Mouse (Mus musculus): ENCODE data around the gene Xrra1. TPM values are rescaled to one million over a fixed set of nuclear protein-coding genes. Genes with fewer than 3 reads are reported as not detected.

Xrra1 gene
- polyA plus RNA-seq, 1 experiment from 2014 or later = 0.23 TPM

GRCm38 (mm10) chr7:99824649-99825483, 34.0 kb upstream of the Xrra1 start:
- no peaks in the 10 kb centered on the region; the same call in 1 of the 2 replicates for H3K27me3 ChIP-seq (ENCODE audit: control insufficient read depth, insufficient read depth, low read length)
- H3K36me3 ChIP-seq (ENCODE audit: control insufficient read depth, insufficient read depth, low read length) = no peaks in the 10 kb centered on the region
- peak overlapping the region; percentile 53 for H3K4me2 ChIP-seq
- H3K4me1 ChIP-seq (ENCODE audit: control insufficient read depth, insufficient read depth, low read length) = peaks cover 28% of the 10 kb centered on the region
- peak; percentile 55; the same call in 1 of the 2 replicates for ATAC-seq (replicated peaks; ENCODE audit: insufficient number of reproducible peaks, low FRiP score, low TSS enrichment)
- 23% methylated on average over 16 of the region's 16 CpGs for WGBS (ENCODE audit: insufficient replicate concordance)
- peak overlapping the region; percentile 52 for H3K9ac ChIP-seq (ENCODE audit: low read depth, low read length)
- H3K9me3 ChIP-seq (replicated peaks; ENCODE audit: control insufficient read depth, low read length) = no peaks in the 10 kb centered on the region
- H3K4me3 ChIP-seq (ENCODE audit: low read depth, low read length) = no peak overlapping the region
- H3K27ac ChIP-seq (ENCODE audit: low read depth, low read length) = peak overlapping the region; percentile 54

DNA sequence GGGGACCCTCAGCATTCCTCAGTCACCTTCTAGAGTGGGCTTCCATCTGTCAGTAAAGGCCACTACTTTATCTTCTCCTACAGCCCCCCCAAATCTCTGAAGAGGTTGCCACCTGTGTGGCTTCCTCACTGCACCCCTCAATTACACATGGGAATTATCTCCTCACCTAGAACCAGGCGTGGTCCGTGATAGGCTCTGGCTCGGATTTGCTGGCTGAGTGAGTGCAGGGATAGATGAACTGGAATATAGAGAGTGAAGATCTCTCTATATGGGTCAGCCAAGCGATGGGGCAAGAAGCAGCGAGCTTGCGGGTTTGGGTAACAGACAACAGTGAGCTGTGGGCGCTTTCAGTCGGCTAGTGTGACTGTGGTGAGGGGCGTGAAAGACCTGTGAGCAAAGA, 33.4 kb upstream of the Xrra1 start:
- Histone ChIP-seq H3K27me3 (ENCODE audit: control insufficient read depth, insufficient read depth, low read length) (no peaks in the 10 kb centered on the region; the same call in 1 of the 2 replicates), H3K4me2 (peak overlapping the region; percentile 53), H3K4me1 (ENCODE audit: control insufficient read depth, insufficient read depth, low read length) (peaks cover 28% of the 10 kb centered on the region), H3K9ac (ENCODE audit: low read depth, low read length) (peak overlapping the region; percentile 52), H3K9me3 (replicated peaks; ENCODE audit: control insufficient read depth, low read length) (no peaks in the 10 kb centered on the region), H3K36me3 (ENCODE audit: control insufficient read depth, insufficient read depth, low read length) (no peaks in the 10 kb centered on the region), H3K4me3 (ENCODE audit: low read depth, low read length) (peak overlapping the region; percentile 4; the same call in 1 of the 2 replicates), H3K27ac (ENCODE audit: low read depth, low read length) (peak overlapping the region; percentile 54; the same call in 1 of the 2 replicates)
- no peak for ATAC-seq (replicated peaks; ENCODE audit: insufficient number of reproducible peaks, low FRiP score, low TSS enrichment)
- WGBS (ENCODE audit: insufficient replicate concordance) = 59% methylated on average over 9 of the region's 9 CpGs

DNA sequence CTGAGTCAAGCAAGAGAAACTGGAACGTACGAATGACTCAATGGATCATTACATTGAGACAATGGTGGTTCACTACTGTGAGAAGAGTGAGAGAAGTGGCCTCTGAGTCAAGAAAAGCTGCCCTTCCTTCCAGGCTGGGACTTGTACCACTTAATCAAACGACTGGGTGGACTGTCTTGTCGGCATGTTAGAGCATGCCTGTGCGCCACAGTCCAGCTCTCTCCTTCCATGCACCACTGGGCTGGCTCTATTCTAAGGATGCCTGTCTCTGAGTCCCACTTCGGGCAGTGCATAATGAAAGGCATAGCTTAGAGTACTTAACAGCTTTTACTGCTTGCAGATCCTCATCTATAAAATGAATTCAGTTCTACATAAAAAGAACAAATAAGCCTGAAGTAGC, 32.8 kb upstream of the Xrra1 start:
- Histone ChIP-seq H3K9ac (ENCODE audit: low read depth, low read length) (peak overlapping the region; percentile 52; the same call in 1 of the 2 replicates), H3K4me2 (peak overlapping the region; percentile 53), H3K27me3 (ENCODE audit: control insufficient read depth, insufficient read depth, low read length) (no peaks in the 10 kb centered on the region; the same call in 1 of the 2 replicates), H3K27ac (ENCODE audit: low read depth, low read length) (no peak overlapping the region), H3K4me1 (ENCODE audit: control insufficient read depth, insufficient read depth, low read length) (peaks cover 28% of the 10 kb centered on the region), H3K36me3 (ENCODE audit: control insufficient read depth, insufficient read depth, low read length) (no peaks in the 10 kb centered on the region), H3K4me3 (ENCODE audit: low read depth, low read length) (peak overlapping the region; percentile 4; the same call in 1 of the 2 replicates), H3K9me3 (replicated peaks; ENCODE audit: control insufficient read depth, low read length) (no peaks in the 10 kb centered on the region)
- WGBS (ENCODE audit: insufficient replicate concordance) = 55% methylated on average over 6 of the region's 6 CpGs
- ATAC-seq (replicated peaks; ENCODE audit: insufficient number of reproducible peaks, low FRiP score, low TSS enrichment) = no peak

- peak within 1 kb of the TSS; percentile 66 for H3K4me3 ChIP-seq (ENCODE audit: low read depth, low read length)
- under 1% methylated on average over 26 of the region's 26 CpGs for WGBS (ENCODE audit: insufficient replicate concordance)
- peak within 1 kb of the TSS; percentile 69 for H3K4me2 ChIP-seq
- peak; percentile 94 for ATAC-seq (replicated peaks; ENCODE audit: insufficient number of reproducible peaks, low FRiP score, low TSS enrichment)
- H3K36me3 ChIP-seq (ENCODE audit: control insufficient read depth, insufficient read depth, low read length) = no peaks in the 10 kb centered on the region
- peak within 1 kb of the TSS; percentile 84 for H3K9ac ChIP-seq (ENCODE audit: low read depth, low read length)
- no peaks in the 10 kb centered on the region; the same call in 1 of the 2 replicates for H3K27me3 ChIP-seq (ENCODE audit: control insufficient read depth, insufficient read depth, low read length)
- H3K27ac ChIP-seq (ENCODE audit: low read depth, low read length) = peak within 1 kb of the TSS; percentile 92
- no peaks in the 10 kb centered on the region for H3K9me3 ChIP-seq (replicated peaks; ENCODE audit: control insufficient read depth, low read length)
- peaks cover 21% of the 10 kb centered on the region for H3K4me1 ChIP-seq (ENCODE audit: control insufficient read depth, insufficient read depth, low read length)
Observed at GRCm38 (mm10) chr7:99828083-99828570, 30.8 kb upstream of the Xrra1 start, which contains the start of gene Neu3. TSS of gene Neu3 (minus strand) at chr7:99828417.

- no peak for ATAC-seq (replicated peaks; ENCODE audit: insufficient number of reproducible peaks, low FRiP score, low TSS enrichment)
Observed at GRCm38 (mm10) chr7:99833115-99833845, 25.6 kb upstream of the Xrra1 start.

GRCm38 (mm10) chr7:99833846-99834222, 25.1 kb upstream of the Xrra1 start:
- Histone ChIP-seq H3K9me3 (replicated peaks; ENCODE audit: control insufficient read depth, low read length) (no peaks in the 10 kb centered on the region), H3K4me3 (ENCODE audit: low read depth, low read length) (no peak overlapping the region), H3K27me3 (ENCODE audit: control insufficient read depth, insufficient read depth, low read length) (no peaks in the 10 kb centered on the region; the same call in 1 of the 2 replicates), H3K36me3 (ENCODE audit: control insufficient read depth, insufficient read depth, low read length) (peaks cover 10% of the 10 kb centered on the region), H3K4me2 (no peak overlapping the region), H3K27ac (ENCODE audit: low read depth, low read length) (no peak overlapping the region), H3K4me1 (ENCODE audit: control insufficient read depth, insufficient read depth, low read length) (peaks cover 15% of the 10 kb centered on the region), H3K9ac (ENCODE audit: low read depth, low read length) (no peak overlapping the region)
- ATAC-seq (replicated peaks; ENCODE audit: insufficient number of reproducible peaks, low FRiP score, low TSS enrichment) = no peak
- WGBS (ENCODE audit: insufficient replicate concordance) = 85% methylated on average over 2 of the region's 2 CpGs

More at GRCm38 (mm10) chr7:99833115-99833845, 25.6 kb upstream of the Xrra1 start:
- 82% methylated on average over 5 of the region's 5 CpGs for WGBS (ENCODE audit: insufficient replicate concordance)
- no peak overlapping the region for H3K4me2 ChIP-seq
- H3K4me3 ChIP-seq (ENCODE audit: low read depth, low read length) = no peak overlapping the region
- H3K9ac ChIP-seq (ENCODE audit: low read depth, low read length) = no peak overlapping the region
- H3K27me3 ChIP-seq (ENCODE audit: control insufficient read depth, insufficient read depth, low read length) = no peaks in the 10 kb centered on the region; the same call in 1 of the 2 replicates
- H3K36me3 ChIP-seq (ENCODE audit: control insufficient read depth, insufficient read depth, low read length) = peaks cover 8% of the 10 kb centered on the region
- H3K4me1 ChIP-seq (ENCODE audit: control insufficient read depth, insufficient read depth, low read length) = peaks cover 20% of the 10 kb centered on the region
- H3K9me3 ChIP-seq (replicated peaks; ENCODE audit: control insufficient read depth, low read length) = no peaks in the 10 kb centered on the region
- H3K27ac ChIP-seq (ENCODE audit: low read depth, low read length) = no peak overlapping the region

- 83% methylated on average over 5 of the region's 5 CpGs for WGBS (ENCODE audit: insufficient replicate concordance)
- H3K4me3 ChIP-seq (ENCODE audit: low read depth, low read length) = no peak overlapping the region
Observed at GRCm38 (mm10) chr7:99834314-99834853, 24.5 kb upstream of the Xrra1 start.

GRCm38 (mm10) chr7:99836781-99837180, 22.1 kb upstream of the Xrra1 start:
- peaks cover 20% of the 10 kb centered on the region for H3K4me1 ChIP-seq (ENCODE audit: control insufficient read depth, insufficient read depth, low read length)
- H3K36me3 ChIP-seq (ENCODE audit: control insufficient read depth, insufficient read depth, low read length) = peaks cover 14% of the 10 kb centered on the region
- no peak overlapping the region for H3K4me3 ChIP-seq (ENCODE audit: low read depth, low read length)
- H3K9ac ChIP-seq (ENCODE audit: low read depth, low read length) = no peak overlapping the region
- no peak overlapping the region for H3K4me2 ChIP-seq
- no peak overlapping the region for H3K27ac ChIP-seq (ENCODE audit: low read depth, low read length)
- no peaks in the 10 kb centered on the region for H3K27me3 ChIP-seq (ENCODE audit: control insufficient read depth, insufficient read depth, low read length)
- WGBS (ENCODE audit: insufficient replicate concordance) = 52% methylated on average over 4 of the region's 4 CpGs
- H3K9me3 ChIP-seq (replicated peaks; ENCODE audit: control insufficient read depth, low read length) = no peaks in the 10 kb centered on the region
- no peak for ATAC-seq (replicated peaks; ENCODE audit: insufficient number of reproducible peaks, low FRiP score, low TSS enrichment)

More at GRCm38 (mm10) chr7:99834314-99834853, 24.5 kb upstream of the Xrra1 start:
- Histone ChIP-seq H3K27ac (ENCODE audit: low read depth, low read length) (no peak overlapping the region), H3K9me3 (replicated peaks; ENCODE audit: control insufficient read depth, low read length) (no peaks in the 10 kb centered on the region), H3K4me2 (no peak overlapping the region), H3K9ac (ENCODE audit: low read depth, low read length) (no peak overlapping the region), H3K4me1 (ENCODE audit: control insufficient read depth, insufficient read depth, low read length) (peaks cover 15% of the 10 kb centered on the region), H3K27me3 (ENCODE audit: control insufficient read depth, insufficient read depth, low read length) (no peaks in the 10 kb centered on the region; the same call in 1 of the 2 replicates), H3K36me3 (ENCODE audit: control insufficient read depth, insufficient read depth, low read length) (peaks cover 10% of the 10 kb centered on the region)
- no peak for ATAC-seq (replicated peaks; ENCODE audit: insufficient number of reproducible peaks, low FRiP score, low TSS enrichment)

Measured in heart, embryonic 11.5 days (tissue).